Mouse (Mus musculus): ENCODE data around the gene Fut8. TPM values are rescaled to one million over a fixed set of nuclear protein-coding genes. Genes with fewer than 3 reads are reported as not detected.

Fut8 gene
- polyA plus RNA-seq, 1 experiment from 2014 or later: 35.5 TPM

DNA sequence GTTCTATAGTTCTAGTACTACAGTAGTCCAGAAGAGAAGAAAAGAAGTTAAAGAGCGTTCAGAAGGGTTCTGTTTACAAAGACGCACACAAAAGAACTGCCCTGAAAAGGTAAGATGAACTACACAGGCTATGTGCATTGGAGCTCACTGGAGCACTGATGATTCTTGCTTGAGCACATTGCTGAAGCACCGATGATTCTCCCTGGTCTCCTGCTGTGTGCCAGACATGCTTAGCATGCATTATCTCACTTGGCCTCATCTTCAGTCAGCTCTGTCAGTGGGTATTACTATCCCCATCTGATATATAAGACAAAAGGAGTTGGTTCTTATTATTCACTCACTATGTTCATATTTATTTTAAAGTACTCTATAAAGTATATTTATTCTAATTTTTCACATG, 243.9 kb downstream of the Fut8 start:
- Histone ChIP-seq H3K4me2 (replicated peaks; ENCODE audit: low read depth, low read length) (no peak overlapping the region), H3K9me3 (ENCODE audit: control insufficient read depth, low read depth, low read length) (no peaks in the 10 kb centered on the region), H3K9ac (replicated peaks; ENCODE audit: low read depth, low read length) (no peak overlapping the region), H3K4me1 (ENCODE audit: control insufficient read depth, insufficient read depth, low read length) (no peaks in the 10 kb centered on the region), H3K27ac (ENCODE audit: low read length) (no peak overlapping the region), H3K36me3 (ENCODE audit: control insufficient read depth, insufficient read depth, low read length) (no peaks in the 10 kb centered on the region), H3K27me3 (ENCODE audit: control insufficient read depth, insufficient read depth, low read length) (no peaks in the 10 kb centered on the region), H3K4me3 (ENCODE audit: low read depth, low read length) (no peak overlapping the region)
- WGBS: 74% methylated on average over 3 of the region's 3 CpGs
- ATAC-seq (ENCODE audit: insufficient number of reproducible peaks, insufficient read depth, low FRiP score, low read depth): no peak

DNA sequence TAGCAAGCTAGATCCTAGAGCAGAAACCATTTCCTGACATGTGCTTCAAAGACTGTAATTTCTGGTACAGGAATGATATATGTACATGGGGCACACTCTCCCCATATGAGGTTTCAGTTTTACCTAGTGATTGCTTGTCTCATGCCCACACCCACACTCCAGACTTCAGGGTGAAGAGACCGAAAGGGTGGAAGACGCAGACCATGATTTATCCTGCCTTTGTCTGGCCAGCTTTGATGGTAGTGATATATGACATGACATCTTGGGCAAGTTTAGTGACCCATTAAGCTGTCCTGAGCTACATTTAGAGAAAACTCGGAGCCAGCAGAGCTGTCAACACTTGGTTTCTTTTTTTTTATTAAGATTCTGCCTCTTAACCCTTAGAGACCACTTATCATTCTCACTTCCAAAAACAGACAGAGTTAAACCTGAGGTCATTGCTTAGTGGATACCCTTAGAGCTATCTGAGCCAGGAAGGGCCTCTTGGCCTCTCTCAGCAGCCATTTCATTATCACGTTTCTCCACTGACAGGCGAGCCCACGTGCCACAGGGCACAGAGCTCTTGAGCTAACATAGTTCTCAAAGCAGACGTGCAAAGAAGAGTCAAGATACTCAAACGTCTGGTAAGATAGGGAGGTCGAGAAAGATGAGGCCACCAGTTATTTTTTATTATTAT, 245.4 kb downstream of the Fut8 start:
- H3K9ac ChIP-seq (replicated peaks; ENCODE audit: low read depth, low read length): no peak overlapping the region
- no peaks in the 10 kb centered on the region for H3K9me3 ChIP-seq (ENCODE audit: control insufficient read depth, low read depth, low read length)
- H3K4me1 ChIP-seq (ENCODE audit: control insufficient read depth, insufficient read depth, low read length): no peaks in the 10 kb centered on the region
- no peaks in the 10 kb centered on the region for H3K27me3 ChIP-seq (ENCODE audit: control insufficient read depth, insufficient read depth, low read length)
- 34% methylated on average over 9 of the region's 9 CpGs for WGBS
- no peak overlapping the region for H3K4me2 ChIP-seq (replicated peaks; ENCODE audit: low read depth, low read length)
- H3K4me3 ChIP-seq (ENCODE audit: low read depth, low read length): no peak overlapping the region
- H3K36me3 ChIP-seq (ENCODE audit: control insufficient read depth, insufficient read depth, low read length): no peaks in the 10 kb centered on the region
- no peak for ATAC-seq (ENCODE audit: insufficient number of reproducible peaks, insufficient read depth, low FRiP score, low read depth)
- H3K27ac ChIP-seq (ENCODE audit: low read length): no peak overlapping the region

DNA sequence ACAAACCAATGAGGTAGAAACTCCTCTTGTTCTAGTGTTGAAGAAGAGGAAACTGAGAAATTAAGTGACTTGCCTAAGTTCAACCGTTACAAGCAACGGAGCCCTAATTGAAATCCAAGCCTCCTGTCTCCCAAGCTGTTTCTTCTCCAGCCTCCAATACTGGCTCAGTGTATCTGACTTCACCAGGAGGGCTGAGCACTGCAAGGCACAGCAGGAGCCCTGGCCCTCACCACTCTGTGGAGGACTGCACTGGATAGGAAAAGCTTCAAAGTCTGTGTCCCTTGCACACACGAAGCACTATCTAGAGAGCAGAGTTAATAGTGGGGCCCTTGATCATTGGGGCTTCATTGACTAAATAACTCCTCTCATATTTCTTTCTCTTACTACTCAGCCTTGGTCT, 246.8 kb downstream of the Fut8 start:
- H3K4me3 ChIP-seq (ENCODE audit: low read depth, low read length): no peak overlapping the region
- no peaks in the 10 kb centered on the region for H3K9me3 ChIP-seq (ENCODE audit: control insufficient read depth, low read depth, low read length)
- H3K27ac ChIP-seq (ENCODE audit: low read length): no peak overlapping the region
- no peaks in the 10 kb centered on the region for H3K27me3 ChIP-seq (ENCODE audit: control insufficient read depth, insufficient read depth, low read length)
- no peaks in the 10 kb centered on the region for H3K4me1 ChIP-seq (ENCODE audit: control insufficient read depth, insufficient read depth, low read length)
- 88% methylated on average over 3 of the region's 3 CpGs for WGBS
- no peak for ATAC-seq (ENCODE audit: insufficient number of reproducible peaks, insufficient read depth, low FRiP score, low read depth)
- no peak overlapping the region for H3K4me2 ChIP-seq (replicated peaks; ENCODE audit: low read depth, low read length)
- H3K9ac ChIP-seq (replicated peaks; ENCODE audit: low read depth, low read length): no peak overlapping the region
- no peaks in the 10 kb centered on the region for H3K36me3 ChIP-seq (ENCODE audit: control insufficient read depth, insufficient read depth, low read length)

DNA sequence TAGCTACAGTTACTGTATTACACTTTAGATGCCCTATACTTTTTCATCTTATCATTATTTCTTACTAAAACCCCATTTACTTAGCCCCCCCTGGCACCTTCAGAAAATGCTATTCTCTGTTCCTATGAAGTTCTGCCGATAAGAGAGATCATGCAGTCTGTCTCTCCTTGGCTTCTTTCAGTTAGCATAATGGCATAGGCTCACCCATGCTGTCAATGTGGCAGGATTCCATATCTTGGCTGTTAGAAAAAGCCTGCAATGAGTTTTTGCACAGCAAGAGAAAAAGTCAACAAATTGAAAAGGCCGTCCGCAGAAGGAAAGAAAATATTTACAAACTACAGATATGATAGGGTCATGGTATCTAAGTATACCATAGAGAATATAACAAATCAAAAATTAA, 253.6 kb downstream of the Fut8 start:
- no peaks in the 10 kb centered on the region for H3K9me3 ChIP-seq (ENCODE audit: control insufficient read depth, low read depth, low read length)

DNA sequence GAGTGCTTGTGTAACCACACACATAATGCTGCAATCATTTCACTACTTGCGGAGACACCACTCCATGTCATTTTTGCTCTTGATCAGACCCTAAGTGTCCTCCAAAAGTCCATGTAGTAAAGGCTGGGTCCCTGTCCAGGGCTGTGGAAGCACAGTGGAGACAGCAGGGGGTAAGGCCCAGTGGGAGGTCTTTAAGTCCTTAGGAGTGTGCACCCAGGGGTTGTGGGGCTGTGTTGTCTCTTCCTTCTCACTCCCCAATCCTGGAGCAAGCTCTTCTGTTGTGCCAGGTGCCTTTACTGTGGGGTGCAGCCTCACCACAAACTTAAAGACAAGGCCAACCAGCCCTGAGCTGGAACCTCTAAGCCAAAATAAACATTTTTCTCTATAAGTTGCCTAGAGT, 257.9 kb downstream of the Fut8 start:
- Histone ChIP-seq H3K9ac (replicated peaks; ENCODE audit: low read depth, low read length) (no peak overlapping the region), H3K27me3 (ENCODE audit: control insufficient read depth, insufficient read depth, low read length) (no peaks in the 10 kb centered on the region), H3K4me1 (ENCODE audit: control insufficient read depth, insufficient read depth, low read length) (no peaks in the 10 kb centered on the region), H3K4me3 (ENCODE audit: low read depth, low read length) (no peak overlapping the region), H3K4me2 (replicated peaks; ENCODE audit: low read depth, low read length) (no peak overlapping the region), H3K36me3 (ENCODE audit: control insufficient read depth, insufficient read depth, low read length) (no peaks in the 10 kb centered on the region), H3K9me3 (ENCODE audit: control insufficient read depth, low read depth, low read length) (no peaks in the 10 kb centered on the region), H3K27ac (ENCODE audit: low read length) (no peak overlapping the region)
- WGBS: 89% methylated on average over 1 of the region's 1 CpGs
- no peak for ATAC-seq (ENCODE audit: insufficient number of reproducible peaks, insufficient read depth, low FRiP score, low read depth)

More for the DNA sequence above, 253.6 kb downstream of the Fut8 start:
- Histone ChIP-seq H3K4me1 (ENCODE audit: control insufficient read depth, insufficient read depth, low read length) (no peaks in the 10 kb centered on the region), H3K4me2 (replicated peaks; ENCODE audit: low read depth, low read length) (no peak overlapping the region), H3K9ac (replicated peaks; ENCODE audit: low read depth, low read length) (no peak overlapping the region), H3K4me3 (ENCODE audit: low read depth, low read length) (no peak overlapping the region), H3K36me3 (ENCODE audit: control insufficient read depth, insufficient read depth, low read length) (no peaks in the 10 kb centered on the region), H3K27ac (ENCODE audit: low read length) (no peak overlapping the region), H3K27me3 (ENCODE audit: control insufficient read depth, insufficient read depth, low read length) (no peaks in the 10 kb centered on the region)
- WGBS: 75% methylated on average over 3 of the region's 3 CpGs
- no peak for ATAC-seq (ENCODE audit: insufficient number of reproducible peaks, insufficient read depth, low FRiP score, low read depth)

DNA sequence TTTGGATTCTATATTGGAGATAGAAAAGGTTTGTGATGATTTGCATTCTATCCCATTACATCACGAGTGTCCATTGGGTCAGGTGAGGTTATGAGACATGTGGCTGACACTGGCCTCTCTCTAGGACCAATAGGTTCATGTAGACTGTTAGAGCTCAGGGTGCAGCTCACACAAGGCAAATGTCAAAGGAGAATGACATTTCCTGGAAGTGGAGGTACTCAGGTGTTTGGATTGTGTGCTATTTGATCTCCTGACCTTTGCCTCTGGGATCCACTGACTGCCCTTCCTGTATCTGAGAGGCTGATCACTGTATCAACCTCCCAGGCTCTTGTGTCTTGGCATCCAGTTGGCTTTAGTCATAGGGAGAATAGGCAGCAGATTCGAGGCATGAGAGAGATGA, 260.2 kb downstream of the Fut8 start:
- whole genome bisulfite sequencing: 60% methylated on average over 2 of the region's 2 CpGs

DNA sequence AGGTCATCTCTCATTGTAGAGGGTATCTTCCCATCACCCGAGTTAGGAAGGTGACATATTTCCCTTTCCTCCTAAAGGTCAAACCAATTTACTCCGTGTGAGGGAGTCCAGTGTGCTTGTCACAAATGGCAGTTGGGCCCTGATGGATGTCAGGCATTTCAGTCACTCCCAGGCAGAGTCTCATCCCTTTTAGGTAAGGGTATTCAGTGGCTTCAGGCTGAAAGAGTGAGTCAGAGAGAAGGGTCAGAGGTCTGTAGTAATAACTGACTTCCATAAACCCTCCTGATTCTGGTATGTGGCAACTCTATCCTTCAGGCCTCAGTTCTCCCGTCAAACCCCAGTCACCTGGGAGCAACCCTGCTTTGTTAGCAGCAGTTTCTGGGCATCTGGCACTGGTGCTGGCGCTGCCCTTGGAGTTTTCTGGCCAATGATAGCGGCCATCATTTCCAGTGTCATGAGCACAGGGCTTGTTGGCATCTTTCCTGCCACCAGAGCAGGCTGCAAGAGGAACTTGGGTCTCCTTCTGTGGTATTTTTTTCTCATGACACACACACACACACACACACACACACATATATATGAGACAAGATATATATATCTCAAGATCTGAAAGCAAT, 262.6 kb downstream of the Fut8 start:
- Histone ChIP-seq H3K9ac (replicated peaks; ENCODE audit: low read depth, low read length) (no peak overlapping the region), H3K4me3 (ENCODE audit: low read depth, low read length) (no peak overlapping the region), H3K36me3 (ENCODE audit: control insufficient read depth, insufficient read depth, low read length) (no peaks in the 10 kb centered on the region), H3K9me3 (ENCODE audit: control insufficient read depth, low read depth, low read length) (no peaks in the 10 kb centered on the region), H3K27me3 (ENCODE audit: control insufficient read depth, insufficient read depth, low read length) (no peaks in the 10 kb centered on the region), H3K4me1 (ENCODE audit: control insufficient read depth, insufficient read depth, low read length) (no peaks in the 10 kb centered on the region), H3K4me2 (replicated peaks; ENCODE audit: low read depth, low read length) (no peak overlapping the region), H3K27ac (ENCODE audit: low read length) (no peak overlapping the region)
- ATAC-seq (ENCODE audit: insufficient number of reproducible peaks, insufficient read depth, low FRiP score, low read depth): no peak
- WGBS: 57% methylated on average over 5 of the region's 5 CpGs

More for the DNA sequence above, 260.2 kb downstream of the Fut8 start:
- no peak overlapping the region for H3K27ac ChIP-seq (ENCODE audit: low read length)
- H3K27me3 ChIP-seq (ENCODE audit: control insufficient read depth, insufficient read depth, low read length): no peaks in the 10 kb centered on the region
- no peak overlapping the region for H3K4me2 ChIP-seq (replicated peaks; ENCODE audit: low read depth, low read length)
- H3K9ac ChIP-seq (replicated peaks; ENCODE audit: low read depth, low read length): no peak overlapping the region
- no peaks in the 10 kb centered on the region for H3K9me3 ChIP-seq (ENCODE audit: control insufficient read depth, low read depth, low read length)
- no peak overlapping the region for H3K4me3 ChIP-seq (ENCODE audit: low read depth, low read length)
- H3K4me1 ChIP-seq (ENCODE audit: control insufficient read depth, insufficient read depth, low read length): no peaks in the 10 kb centered on the region
- no peak for ATAC-seq (ENCODE audit: insufficient number of reproducible peaks, insufficient read depth, low FRiP score, low read depth)
- no peaks in the 10 kb centered on the region for H3K36me3 ChIP-seq (ENCODE audit: control insufficient read depth, insufficient read depth, low read length)

DNA sequence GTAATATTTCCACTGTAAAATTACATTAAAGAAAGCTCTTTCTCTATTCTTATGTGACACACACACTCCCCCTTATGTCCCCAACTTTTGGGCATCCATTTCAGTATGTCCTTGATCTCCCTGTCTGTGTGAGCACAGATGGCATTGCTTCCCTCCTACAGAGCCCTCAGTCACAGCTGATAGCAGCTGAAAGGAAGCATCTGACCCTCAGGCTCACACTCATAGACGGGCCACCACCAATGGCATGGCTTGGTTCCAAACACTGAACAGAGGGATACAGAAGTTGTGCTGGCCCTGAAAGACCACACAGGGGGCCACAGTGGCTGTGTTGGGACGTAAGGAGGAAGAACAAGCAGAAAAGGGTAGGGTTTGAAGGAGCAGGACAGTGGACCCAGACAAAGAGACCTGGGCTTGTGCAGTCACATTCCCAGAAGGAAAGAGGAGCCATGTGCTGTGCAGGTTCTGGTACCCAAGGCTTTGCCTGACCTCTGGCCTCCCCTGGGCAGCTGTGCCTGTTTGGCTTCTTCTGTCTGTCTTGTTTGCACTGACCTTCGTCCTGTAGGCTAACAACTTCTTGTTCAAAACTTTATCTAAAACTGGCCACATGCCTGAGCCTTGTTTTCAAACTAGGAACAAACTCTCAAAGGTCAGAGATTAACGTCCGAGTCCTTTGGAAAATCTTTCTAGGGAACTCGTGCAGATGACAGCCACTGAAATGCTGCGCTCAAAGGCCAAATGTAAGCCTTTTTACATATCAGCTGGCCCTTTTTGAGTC, 263.7 kb downstream of the Fut8 start:
- no peak overlapping the region for H3K4me2 ChIP-seq (replicated peaks; ENCODE audit: low read depth, low read length)
- no peaks in the 10 kb centered on the region for H3K27me3 ChIP-seq (ENCODE audit: control insufficient read depth, insufficient read depth, low read length)
- WGBS: 50% methylated on average over 7 of the region's 7 CpGs
- no peaks in the 10 kb centered on the region for H3K36me3 ChIP-seq (ENCODE audit: control insufficient read depth, insufficient read depth, low read length)
- H3K9ac ChIP-seq (replicated peaks; ENCODE audit: low read depth, low read length): no peak overlapping the region
- no peaks in the 10 kb centered on the region for H3K9me3 ChIP-seq (ENCODE audit: control insufficient read depth, low read depth, low read length)
- no peak overlapping the region for H3K4me3 ChIP-seq (ENCODE audit: low read depth, low read length)
- ATAC-seq (ENCODE audit: insufficient number of reproducible peaks, insufficient read depth, low FRiP score, low read depth): 0 out of 2 replicates have a peak, but pooled peaks have one; percentile 10
- no peak overlapping the region for H3K27ac ChIP-seq (ENCODE audit: low read length)
- no peaks in the 10 kb centered on the region for H3K4me1 ChIP-seq (ENCODE audit: control insufficient read depth, insufficient read depth, low read length)
